9 mouse cellular contexts compared by ENCODE assay signal in genomic region chr1:136550851-136551540, GRCm38 (mm10).
A peak's percentile ranks its signal among the peaks of the same experiment; 100 is the strongest.
DNase-seq lines count a peak whose midpoint lies in the region; ATAC-seq lines count a peak whose summit lies in the region.
"Had no signal": no experiment of that assay in that cellular context is flagged by ENCODE, and none has a peak within 500 bp of the region (broad histone marks: within the 10 kb centered on the region; RNA-seq: fewer than 3 reads in every experiment).

No protein-coding gene starts in this region.

- H3K4me2 ChIP-seq in embryonic facial prominence, embryonic 12.5 days (replicated peaks), result no peak overlapping the region
- H3K4me2 ChIP-seq: liver, embryonic 15.5 days had no signal

- ATAC-seq in embryonic facial prominence, embryonic 12.5 days (ENCODE audit: insufficient number of reproducible peaks, insufficient read depth, low FRiP score, low TSS enrichment), result no peak

- no peak overlapping the region for H3K9ac ChIP-seq in embryonic facial prominence, embryonic 12.5 days
- H3K9ac ChIP-seq: liver, embryonic 15.5 days had no signal

- H3K4me1 ChIP-seq in embryonic facial prominence, embryonic 12.5 days, result 0 out of 2 replicates have a peak, but pooled peaks cover 2% of the 10 kb centered on the region
- H3K4me1 ChIP-seq: liver, embryonic 15.5 days had no signal

- H3K27ac ChIP-seq in embryonic facial prominence, embryonic 12.5 days, result 0 out of 2 replicates have a peak overlapping the region, but pooled peaks have one; percentile 6
- H3K27ac ChIP-seq: liver, embryonic 15.5 days had no signal

- WGBS in embryonic facial prominence, embryonic 12.5 days, result 25% methylated on average over 16 of the region's 16 CpGs

- H3K9me3 ChIP-seq in embryonic facial prominence, embryonic 12.5 days, result no peaks in the 10 kb centered on the region
- H3K9me3 ChIP-seq: liver, embryonic 15.5 days had no signal

- H3K27me3 ChIP-seq in embryonic facial prominence, embryonic 12.5 days, result no peaks in the 10 kb centered on the region
- H3K27me3 ChIP-seq: liver, embryonic 15.5 days had no signal

- intact Hi-C loops in heart, postnatal 10 days (cut with DNase I), result loop anchor here (1.0 to 10.0 kb wide), 5 partner anchors 71 to 674 kb away; partner anchors contain the start of gene Zfp281

- no peaks in the 10 kb centered on the region for H3K36me3 ChIP-seq in embryonic facial prominence, embryonic 12.5 days
- H3K36me3 ChIP-seq: liver, embryonic 15.5 days had no signal

- peak; percentile 62 to 68 for DNase-seq in CD8-positive naive resting alpha-beta T cell, adult 2 months (ENCODE audit: low read depth in 2 of 2, low spot score in 2 of 2)
- peak; percentile 74 to 79 for DNase-seq in adrenal gland, postnatal 36 days
- DNase-seq in heart, postnatal 10 days, result peak; percentile 83 to 88
- peak; percentile 81 to 94 for DNase-seq in layer of hippocampus, adult 18-20 months (ENCODE audit: low spot score in 2 of 2)
- DNase-seq in lung, postnatal 25 days (ENCODE audit: low spot score), result peak; percentile 80
- DNase-seq in retina, embryonic 14.5 days (ENCODE audit: low spot score), result peak; percentile 91
- DNase-seq in thymus, postnatal 4 days, result peak; percentile 86

- H3K4me3 ChIP-seq in embryonic facial prominence, embryonic 12.5 days, result no peak overlapping the region
- H3K4me3 ChIP-seq: liver, embryonic 15.5 days had no signal
